Mouse (Mus musculus): ENCODE data around the gene Adra1b.

DNA sequence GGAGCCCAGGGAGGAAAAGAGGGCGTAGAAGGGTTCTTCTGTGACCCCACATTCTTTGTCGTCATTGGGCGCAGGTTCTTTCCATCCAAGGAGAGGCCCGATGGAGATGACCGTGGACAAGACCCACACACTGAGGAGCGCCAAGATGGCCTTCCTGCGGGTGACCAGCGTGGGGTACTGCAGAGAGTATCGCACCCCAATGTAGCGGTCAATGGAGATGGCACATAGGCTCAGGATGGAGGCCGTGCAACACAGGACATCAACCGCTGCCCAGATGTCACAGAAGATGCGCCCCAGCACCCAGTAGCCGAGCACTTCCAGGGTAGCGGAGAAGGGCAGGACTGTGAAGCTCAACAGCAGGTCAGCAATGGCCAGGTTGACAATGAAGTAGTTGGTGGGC, 65.6 kb downstream of the Adra1b start:
- TF ChIP-seq CTCF (IDR thresholded peaks at IDR 0.05; ENCODE audit: low read depth, low read length) (no peak), POLR2A (IDR thresholded peaks at IDR 0.05; ENCODE audit: extremely low read depth, insufficient read depth, low read length) (no peak)

Measured in liver, adult 2 months (tissue).